In the genomic region with DNA sequence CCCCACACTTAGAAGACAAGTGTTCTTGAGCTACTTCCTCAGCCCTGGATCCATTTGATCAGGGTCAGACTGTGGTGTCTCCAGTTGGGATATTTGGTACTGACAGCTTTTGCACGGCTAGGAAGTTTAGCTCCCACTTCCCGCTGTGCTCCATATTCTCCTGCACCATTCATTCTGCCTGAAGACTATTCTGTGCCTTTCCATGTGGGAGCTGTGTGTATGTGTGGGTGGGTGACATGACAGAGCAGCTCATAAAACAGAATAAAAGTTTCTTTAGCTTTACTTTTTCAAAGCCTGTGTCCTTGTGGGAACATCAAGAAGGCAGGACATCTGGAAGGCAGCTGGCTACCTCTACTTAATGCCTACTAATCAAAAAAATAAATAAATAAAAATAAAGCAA, we compare ENCODE assay signal across 10 mouse cellular contexts.
"Had no signal": no experiment of that assay in that cellular context is flagged by ENCODE, and none has a peak within 500 bp of the region (broad histone marks: within the 10 kb centered on the region; RNA-seq: fewer than 3 reads in every experiment).

No protein-coding gene starts in this region.

- DNase-seq: kidney, adult 18-20 months; kidney, postnatal 10 days; kidney, postnatal 4 days; liver; liver, embryonic 13.5 days; liver, postnatal 0 days; lung, postnatal 14 days; thymus, postnatal 36 days had no signal

- ATAC-seq: intestine, embryonic 15.5 days; liver, postnatal 0 days; midbrain, embryonic 15.5 days had no signal
